Mouse (Mus musculus): ENCODE results near the gene Glt6d1. TPM values are rescaled to one million over a fixed set of nuclear protein-coding genes. Genes with fewer than 3 reads are reported as not detected.

Gene Glt6d1
- polyA plus RNA-seq, 1 experiment, result not detected

DNA sequence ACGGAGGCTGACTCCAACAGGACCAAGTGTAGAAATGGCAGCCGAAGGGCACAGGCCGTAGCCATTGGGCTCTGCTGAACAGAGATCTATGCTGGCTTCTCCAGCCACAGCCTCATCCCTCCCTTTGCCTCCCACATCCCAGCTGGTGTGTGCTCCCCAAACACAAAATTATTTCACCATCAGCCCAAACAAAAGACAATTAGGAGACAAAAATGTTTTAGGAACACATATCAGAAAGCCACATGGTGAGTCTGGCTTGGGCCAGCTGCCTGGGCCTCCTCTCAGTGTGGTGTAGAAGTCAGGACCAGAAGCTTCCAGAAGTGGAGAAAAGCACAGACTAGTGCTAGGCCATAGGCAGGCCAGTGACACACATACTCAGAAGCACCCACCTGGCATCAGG is 28.4 kb upstream of the Glt6d1 start:
- Histone ChIP-seq H3K9me3 (replicated peaks; ENCODE audit: control insufficient read depth, insufficient read depth, low read length, poor library complexity, severe bottlenecking) (no peaks in the 10 kb centered on the region), H3K9ac (ENCODE audit: low read depth, poor library complexity, severe bottlenecking) (no peak overlapping the region), H3K4me1 (ENCODE audit: control insufficient read depth, insufficient read depth, low read length) (no peaks in the 10 kb centered on the region), H3K27ac (ENCODE audit: insufficient read depth, low read length) (no peak overlapping the region), H3K4me3 (ENCODE audit: low read depth, low read length) (no peak overlapping the region), H3K27me3 (ENCODE audit: control insufficient read depth, insufficient read depth, low read length, poor library complexity, severe bottlenecking) (no peaks in the 10 kb centered on the region), H3K36me3 (ENCODE audit: control insufficient read depth, insufficient read depth, low read length, poor library complexity, severe bottlenecking) (no peaks in the 10 kb centered on the region)
- TF ChIP-seq EP300 (IDR thresholded peaks at IDR 0.05; ENCODE audit: insufficient read depth, low read depth, low read length), result no peak
- TF ChIP-seq POLR2A (IDR thresholded peaks at IDR 0.05; ENCODE audit: insufficient read depth, low read length), result no peak
- TF ChIP-seq CTCF (IDR thresholded peaks at IDR 0.05; ENCODE audit: low read depth, low read length), result no peak

DNA sequence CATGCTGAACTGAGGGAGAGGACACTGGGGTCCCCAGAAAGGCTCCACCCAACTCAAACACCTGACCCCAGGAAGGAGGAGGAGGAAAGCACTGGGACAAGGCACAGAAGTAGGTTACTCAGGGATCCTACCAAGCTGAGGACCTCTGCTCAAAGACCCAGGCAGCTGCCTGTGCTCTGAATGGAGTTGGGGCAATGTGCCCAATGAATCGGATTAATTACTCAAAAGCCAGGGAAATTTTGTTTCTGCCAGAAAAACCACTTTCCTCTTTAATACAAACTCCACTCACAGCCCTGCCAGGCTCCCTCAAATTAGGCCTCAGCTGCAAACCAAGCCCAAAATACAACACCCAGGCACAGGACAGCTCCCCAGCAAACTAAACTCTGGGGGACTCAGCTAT is 27.1 kb upstream of the Glt6d1 start:
- no peak overlapping the region for H3K27ac ChIP-seq (ENCODE audit: insufficient read depth, low read length)
- no peak for TF ChIP-seq CTCF (IDR thresholded peaks at IDR 0.05; ENCODE audit: low read depth, low read length)
- no peak for TF ChIP-seq POLR2A (IDR thresholded peaks at IDR 0.05; ENCODE audit: insufficient read depth, low read length)
- no peak for TF ChIP-seq EP300 (IDR thresholded peaks at IDR 0.05; ENCODE audit: insufficient read depth, low read depth, low read length)

DNA sequence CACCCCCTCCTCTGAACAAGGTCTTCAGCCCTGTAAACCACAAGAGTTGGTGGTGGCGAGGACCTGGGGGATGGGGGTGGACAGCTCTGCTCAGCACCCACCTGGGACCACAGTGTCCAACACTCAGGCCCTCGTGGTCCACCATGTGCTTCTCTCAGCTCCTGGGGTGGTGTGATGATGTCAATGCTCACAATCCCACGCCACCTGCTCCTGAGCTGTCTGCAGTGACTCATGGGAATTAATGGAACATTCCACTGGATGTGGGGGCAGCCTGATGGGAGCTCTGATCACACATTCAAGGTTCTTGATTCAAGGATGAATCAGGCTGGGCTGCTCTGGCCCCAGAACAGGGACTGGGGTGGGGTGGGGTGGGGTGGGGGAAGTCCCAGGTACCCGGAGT is 26.5 kb upstream of the Glt6d1 start:
- Histone ChIP-seq H3K36me3 (ENCODE audit: control insufficient read depth, insufficient read depth, low read length, poor library complexity, severe bottlenecking) (no peaks in the 10 kb centered on the region), H3K27me3 (ENCODE audit: control insufficient read depth, insufficient read depth, low read length, poor library complexity, severe bottlenecking) (no peaks in the 10 kb centered on the region), H3K4me3 (ENCODE audit: low read depth, low read length) (no peak overlapping the region), H3K4me1 (ENCODE audit: control insufficient read depth, insufficient read depth, low read length) (no peaks in the 10 kb centered on the region), H3K9ac (ENCODE audit: low read depth, poor library complexity, severe bottlenecking) (no peak overlapping the region), H3K27ac (ENCODE audit: insufficient read depth, low read length) (no peak overlapping the region), H3K9me3 (replicated peaks; ENCODE audit: control insufficient read depth, insufficient read depth, low read length, poor library complexity, severe bottlenecking) (no peaks in the 10 kb centered on the region)
- TF ChIP-seq CTCF (IDR thresholded peaks at IDR 0.05; ENCODE audit: low read depth, low read length), result no peak
- TF ChIP-seq EP300 (IDR thresholded peaks at IDR 0.05; ENCODE audit: insufficient read depth, low read depth, low read length), result no peak
- no peak for TF ChIP-seq POLR2A (IDR thresholded peaks at IDR 0.05; ENCODE audit: insufficient read depth, low read length)

More for the DNA sequence above, 27.1 kb upstream of the Glt6d1 start:
- H3K4me1 ChIP-seq (ENCODE audit: control insufficient read depth, insufficient read depth, low read length), result no peaks in the 10 kb centered on the region
- H3K36me3 ChIP-seq (ENCODE audit: control insufficient read depth, insufficient read depth, low read length, poor library complexity, severe bottlenecking), result no peaks in the 10 kb centered on the region
- no peaks in the 10 kb centered on the region for H3K27me3 ChIP-seq (ENCODE audit: control insufficient read depth, insufficient read depth, low read length, poor library complexity, severe bottlenecking)
- no peaks in the 10 kb centered on the region for H3K9me3 ChIP-seq (replicated peaks; ENCODE audit: control insufficient read depth, insufficient read depth, low read length, poor library complexity, severe bottlenecking)
- no peak overlapping the region for H3K9ac ChIP-seq (ENCODE audit: low read depth, poor library complexity, severe bottlenecking)
- no peak overlapping the region for H3K4me3 ChIP-seq (ENCODE audit: low read depth, low read length)

DNA sequence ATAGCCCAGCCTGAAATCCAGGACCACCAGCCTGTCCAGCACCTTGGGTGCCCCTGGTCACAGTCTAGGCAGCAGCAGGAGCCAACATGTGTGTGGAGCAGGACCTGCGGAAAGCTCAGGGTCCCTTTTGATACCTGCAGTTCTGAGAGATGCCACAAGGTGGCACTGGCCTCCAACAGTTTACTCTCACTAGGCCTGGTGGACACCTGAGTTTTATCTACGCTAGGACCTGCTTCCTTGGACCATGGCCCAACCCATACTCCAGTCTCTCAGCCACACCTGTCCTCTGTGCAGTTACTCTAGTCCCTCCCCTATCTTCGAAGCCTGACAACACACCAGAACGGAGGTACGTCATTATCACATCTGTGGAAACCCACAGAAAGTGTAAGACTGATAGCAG is 20.6 kb upstream of the Glt6d1 start:
- Histone ChIP-seq H3K36me3 (ENCODE audit: control insufficient read depth, insufficient read depth, low read length, poor library complexity, severe bottlenecking) (no peaks in the 10 kb centered on the region), H3K9ac (ENCODE audit: low read depth, poor library complexity, severe bottlenecking) (no peak overlapping the region), H3K4me1 (ENCODE audit: control insufficient read depth, insufficient read depth, low read length) (no peaks in the 10 kb centered on the region), H3K27me3 (ENCODE audit: control insufficient read depth, insufficient read depth, low read length, poor library complexity, severe bottlenecking) (no peaks in the 10 kb centered on the region), H3K4me3 (ENCODE audit: low read depth, low read length) (no peak overlapping the region), H3K9me3 (replicated peaks; ENCODE audit: control insufficient read depth, insufficient read depth, low read length, poor library complexity, severe bottlenecking) (no peaks in the 10 kb centered on the region), H3K27ac (ENCODE audit: insufficient read depth, low read length) (no peak overlapping the region)
- TF ChIP-seq POLR2A (IDR thresholded peaks at IDR 0.05; ENCODE audit: insufficient read depth, low read length), result no peak
- TF ChIP-seq CTCF (IDR thresholded peaks at IDR 0.05; ENCODE audit: low read depth, low read length), result peak; percentile 91

DNA sequence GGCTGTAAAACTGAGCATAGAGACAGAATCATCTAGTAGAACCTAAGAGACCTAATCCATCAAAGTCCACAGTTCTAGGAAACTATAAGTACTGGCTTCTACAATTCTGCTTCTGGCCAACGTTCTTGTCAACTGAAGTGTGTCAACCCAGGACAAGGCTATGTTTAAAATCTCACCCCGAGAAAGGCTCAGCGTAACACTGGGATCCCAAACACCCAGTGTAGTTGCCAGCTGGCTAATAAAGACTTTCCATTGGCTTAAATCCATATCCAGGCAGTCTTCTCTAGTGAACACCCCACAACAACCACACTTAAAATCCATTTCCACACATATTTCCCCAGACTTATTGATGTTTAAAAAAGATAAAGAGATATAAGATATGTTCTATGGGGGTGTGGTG is 15.1 kb upstream of the Glt6d1 start:
- H3K27ac ChIP-seq (ENCODE audit: insufficient read depth, low read length), result no peak overlapping the region
- no peaks in the 10 kb centered on the region for H3K36me3 ChIP-seq (ENCODE audit: control insufficient read depth, insufficient read depth, low read length, poor library complexity, severe bottlenecking)
- H3K4me1 ChIP-seq (ENCODE audit: control insufficient read depth, insufficient read depth, low read length), result no peaks in the 10 kb centered on the region
- H3K9me3 ChIP-seq (replicated peaks; ENCODE audit: control insufficient read depth, insufficient read depth, low read length, poor library complexity, severe bottlenecking), result no peaks in the 10 kb centered on the region
- no peak overlapping the region for H3K4me3 ChIP-seq (ENCODE audit: low read depth, low read length)
- no peak overlapping the region for H3K9ac ChIP-seq (ENCODE audit: low read depth, poor library complexity, severe bottlenecking)
- TF ChIP-seq POLR2A (IDR thresholded peaks at IDR 0.05; ENCODE audit: insufficient read depth, low read length), result no peak
- TF ChIP-seq EP300 (IDR thresholded peaks at IDR 0.05; ENCODE audit: insufficient read depth, low read depth, low read length), result no peak
- TF ChIP-seq CTCF (IDR thresholded peaks at IDR 0.05; ENCODE audit: low read depth, low read length), result no peak
- H3K27me3 ChIP-seq (ENCODE audit: control insufficient read depth, insufficient read depth, low read length, poor library complexity, severe bottlenecking), result no peaks in the 10 kb centered on the region

DNA sequence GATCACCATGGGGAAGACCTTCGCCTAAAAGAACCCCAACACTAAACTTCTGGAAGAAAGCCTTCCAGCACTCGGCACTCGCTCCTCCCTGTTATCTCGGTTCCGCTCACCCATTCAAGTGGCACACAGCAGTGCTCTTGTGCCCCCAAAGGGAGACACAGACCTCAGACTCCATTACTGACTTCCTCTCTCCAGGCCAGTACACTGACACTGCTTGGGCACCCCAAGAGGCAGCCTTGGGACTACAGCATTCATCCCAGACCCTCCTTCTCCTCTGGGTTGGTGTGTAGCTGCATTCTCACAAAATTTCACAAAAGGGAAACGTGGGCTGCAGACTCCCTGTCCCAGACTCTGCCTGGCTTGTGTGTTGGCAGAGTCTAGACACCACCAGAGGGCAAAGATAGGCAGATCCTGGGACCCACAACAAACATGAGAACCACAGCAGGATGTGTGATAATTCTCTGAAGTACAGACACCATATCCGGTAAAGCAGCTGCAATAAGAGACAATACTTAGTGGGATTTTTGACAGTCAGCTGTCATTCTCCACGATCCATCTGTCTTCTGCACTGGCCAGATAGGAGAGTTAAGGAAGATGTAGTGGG is 12.8 kb upstream of the Glt6d1 start:
- Histone ChIP-seq H3K9ac (ENCODE audit: low read depth, poor library complexity, severe bottlenecking) (no peak overlapping the region), H3K4me1 (ENCODE audit: control insufficient read depth, insufficient read depth, low read length) (no peaks in the 10 kb centered on the region), H3K36me3 (ENCODE audit: control insufficient read depth, insufficient read depth, low read length, poor library complexity, severe bottlenecking) (no peaks in the 10 kb centered on the region), H3K27me3 (ENCODE audit: control insufficient read depth, insufficient read depth, low read length, poor library complexity, severe bottlenecking) (no peaks in the 10 kb centered on the region), H3K9me3 (replicated peaks; ENCODE audit: control insufficient read depth, insufficient read depth, low read length, poor library complexity, severe bottlenecking) (no peaks in the 10 kb centered on the region), H3K4me3 (ENCODE audit: low read depth, low read length) (no peak overlapping the region), H3K27ac (ENCODE audit: insufficient read depth, low read length) (no peak overlapping the region)
- TF ChIP-seq EP300 (IDR thresholded peaks at IDR 0.05; ENCODE audit: insufficient read depth, low read depth, low read length), result no peak
- no peak for TF ChIP-seq CTCF (IDR thresholded peaks at IDR 0.05; ENCODE audit: low read depth, low read length)
- no peak for TF ChIP-seq POLR2A (IDR thresholded peaks at IDR 0.05; ENCODE audit: insufficient read depth, low read length)

Measured in ES-Bruce4 (cell line).